Mouse (Mus musculus) c-Kit-positive CD71-positive TER-119-positive erythroid progenitor cells, embryonic 14.5 days (primary cell): ENCODE data around the gene Gm2007.
"Not testable (repeated sequence)": the region's sequence is repeated elsewhere in the genome, so short reads cannot be mapped to it uniquely, and the experiment has no call there.

ENCODE experiments used
- DNase-seq: peaks from one replicate; pipeline ENCODE4 v3.0.0-alpha.2; 2013; ENCODE audit warnings: low spot score

The Gm2007 gene

GRCm38 (mm10) chr2:175741237-175741636 lies at the start of gene Gm2007:
TSS of gene Gm2007 (plus strand) at chr2:175741537.
- DNase-seq = not testable (repeated sequence)

GRCm38 (mm10) chr2:175703546-175703945 lies 37.8 kb upstream of the Gm2007 start, which contains the start of gene Zfp969:
TSS of gene Zfp969 (minus strand) at chr2:175703646.
- not testable (repeated sequence) for DNase-seq

GRCm38 (mm10) chr2:175800993-175801392 lies 59.7 kb downstream of the Gm2007 start, which contains the start of gene Gm14288:
TSS of gene Gm14288 (minus strand) at chr2:175801093.
- DNase-seq = not testable (repeated sequence)
